Mouse (Mus musculus) lung, postnatal 0 days (tissue): ENCODE measurements around the gene Dpp3.

Experiments used
- CTCF ChIP-seq: IDR thresholded peaks from 2 replicates; pipeline ENCODE4 v1.5.1; 2016; ENCODE audit warnings: antibody characterized with exemption, mild to moderate bottlenecking
- EP300 ChIP-seq: IDR thresholded peaks from 2 replicates; pipeline ENCODE4 v1.6.1; 2016; ENCODE audit warnings: antibody characterized with exemption, mild to moderate bottlenecking, control low read depth

DNA sequence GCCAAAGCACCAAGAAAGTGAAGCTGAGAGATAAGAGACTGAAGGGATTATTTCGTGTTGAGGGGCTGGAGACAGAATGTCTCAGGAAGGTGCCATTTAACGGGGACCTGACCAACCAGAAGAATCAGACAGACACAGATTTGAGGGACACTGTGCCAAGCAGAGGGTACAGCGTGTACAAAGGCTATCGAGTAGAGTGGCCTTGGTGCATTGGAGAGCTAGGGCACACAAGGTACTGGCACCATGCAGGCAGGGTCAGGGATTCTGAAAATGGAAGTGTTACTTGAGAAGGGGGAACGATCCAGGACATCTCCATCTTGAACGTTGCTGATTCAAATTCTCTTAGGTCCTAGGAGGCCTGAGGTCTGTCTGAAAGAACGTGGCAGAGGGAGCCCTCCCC, 18.7 kb downstream of the Dpp3 start:
- TF ChIP-seq EP300 (no peak), CTCF (no peak)
